Mouse (Mus musculus): ENCODE data around the gene Scaf1. TPM values are rescaled to one million over a fixed set of nuclear protein-coding genes. Genes with fewer than 3 reads are reported as not detected.

The Scaf1 gene
- polyA plus RNA-seq (2016; fragmentation: Nextera tagmentation; extraction: Ambion mirVana), result 47.2 and 47.3 TPM in 2 replicates

DNA sequence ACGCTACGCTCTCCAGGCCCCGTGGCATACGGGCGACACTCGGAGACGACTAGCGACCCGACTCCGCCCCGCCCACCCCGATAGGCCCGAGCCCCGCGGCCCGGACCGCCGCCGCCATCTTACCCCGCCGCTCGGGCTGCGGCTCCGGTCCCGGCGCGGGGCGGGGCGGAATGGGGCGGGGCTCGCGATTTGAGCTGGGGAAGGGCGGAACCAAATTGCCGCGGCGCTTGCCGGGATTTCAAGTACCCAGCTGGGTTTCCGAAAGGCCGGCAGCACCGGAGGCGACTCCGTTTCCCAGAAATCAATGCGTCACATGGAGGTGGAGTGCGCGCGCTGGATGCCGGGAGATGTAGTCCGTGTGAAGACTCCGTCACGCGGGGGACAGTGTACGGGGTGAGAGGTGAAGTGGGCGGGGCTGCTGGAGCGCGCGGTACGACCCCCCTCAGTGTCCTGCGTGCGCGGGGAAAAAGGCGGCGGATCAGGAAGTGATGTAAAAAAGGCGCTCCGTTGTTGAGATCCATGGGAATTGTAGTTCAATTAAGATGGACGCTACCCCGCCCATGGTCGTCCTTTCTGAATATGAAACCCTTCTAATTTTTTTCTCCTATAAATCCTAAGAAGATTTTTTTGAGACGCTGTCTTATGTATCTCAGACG, at the start of gene Scaf1:
Gene Scaf1 (minus strand): TSS at position 407 of the 656 bp plus-strand sequence.
- H3K9me3 ChIP-seq, result no peaks in the 10 kb centered on the region
- peaks cover 26% of the 10 kb centered on the region for H3K4me1 ChIP-seq
- WGBS, result under 1% methylated on average over 69 of the region's 69 CpGs
- H3K9ac ChIP-seq, result peak within 1 kb of the TSS; percentile 91
- no peaks in the 10 kb centered on the region for H3K27me3 ChIP-seq (replicated peaks)
- H3K36me3 ChIP-seq, result peaks cover 25% of the 10 kb centered on the region
- ATAC-seq (ENCODE audit: low FRiP score, low read depth), result peak; percentile 93
- peak within 1 kb of the TSS; percentile 70 for H3K27ac ChIP-seq
- H3K4me2 ChIP-seq (replicated peaks), result peak within 1 kb of the TSS; percentile 90
- H3K4me3 ChIP-seq, result peak within 1 kb of the TSS; percentile 95

GRCm38 (mm10) chr7:45062239-45062835, 46.2 kb upstream of the Scaf1 start, which contains the start of the genes Nosip and Prrg2:
TSS of gene Nosip (plus strand) at chr7:45062429.
TSS of gene Prrg2 (minus strand) at chr7:45062677.
- H3K4me1 ChIP-seq, result peaks cover 30% of the 10 kb centered on the region
- H3K27me3 ChIP-seq (replicated peaks), result no peaks in the 10 kb centered on the region
- WGBS, result under 1% methylated on average over 31 of the region's 31 CpGs
- H3K27ac ChIP-seq, result peak within 1 kb of the TSS; percentile 44; the same call in 1 of the 2 replicates
- H3K9ac ChIP-seq, result peak within 1 kb of the TSS; percentile 54
- no peaks in the 10 kb centered on the region for H3K9me3 ChIP-seq
- peak; percentile 91 for ATAC-seq (ENCODE audit: low FRiP score, low read depth)
- peak within 1 kb of the TSS; percentile 72 for H3K4me2 ChIP-seq (replicated peaks)
- H3K36me3 ChIP-seq, result no peaks in the 10 kb centered on the region
- H3K4me3 ChIP-seq, result peak within 1 kb of the TSS; percentile 53

DNA sequence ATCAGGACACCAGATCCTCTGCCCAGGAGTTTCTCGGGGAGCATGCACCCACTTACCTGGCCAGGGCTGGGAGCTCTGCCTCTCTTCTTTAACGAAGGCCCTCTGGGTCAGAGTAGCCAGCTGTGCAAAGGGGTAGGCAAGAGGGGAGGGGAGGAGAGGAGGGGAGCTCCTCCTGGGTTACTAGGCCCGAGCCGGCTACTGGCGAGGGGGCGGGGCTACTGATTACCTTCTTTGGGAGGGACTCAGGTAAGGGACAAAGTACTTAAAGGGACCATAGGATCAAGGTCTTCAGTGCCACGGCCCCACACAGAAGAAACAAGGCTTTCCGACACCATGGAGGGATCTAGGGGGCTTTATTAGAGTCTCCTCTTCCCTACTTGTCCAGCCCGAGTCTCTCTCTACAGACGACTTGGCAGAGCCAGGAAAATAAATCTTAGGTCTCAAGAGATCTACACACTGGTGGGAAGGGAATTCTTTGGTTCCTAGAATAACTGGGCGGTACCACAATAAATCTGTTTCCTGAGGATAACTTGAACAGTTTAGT, 45.4 kb upstream of the Scaf1 start:
- Histone ChIP-seq H3K4me1 (peaks cover 30% of the 10 kb centered on the region), H3K36me3 (no peaks in the 10 kb centered on the region), H3K9ac (peak overlapping the region; percentile 39; the same call in 1 of the 2 replicates), H3K4me2 (replicated peaks) (peak overlapping the region; percentile 72), H3K27me3 (replicated peaks) (no peaks in the 10 kb centered on the region), H3K9me3 (no peaks in the 10 kb centered on the region), H3K27ac (no peak overlapping the region), H3K4me3 (peak overlapping the region; percentile 53)
- WGBS, result 16% methylated on average over 11 of the region's 11 CpGs
- no peak for ATAC-seq (ENCODE audit: low FRiP score, low read depth)

- H3K27ac ChIP-seq, result no peak overlapping the region
- H3K4me3 ChIP-seq, result no peak overlapping the region
- 94% methylated on average over 6 of the region's 6 CpGs for WGBS
- no peaks in the 10 kb centered on the region for H3K27me3 ChIP-seq (replicated peaks)
- no peak overlapping the region for H3K4me2 ChIP-seq (replicated peaks)
- H3K9ac ChIP-seq, result no peak overlapping the region
- H3K9me3 ChIP-seq, result no peaks in the 10 kb centered on the region
- peaks cover 30% of the 10 kb centered on the region for H3K4me1 ChIP-seq
- ATAC-seq (ENCODE audit: low FRiP score, low read depth), result no peak
- no peaks in the 10 kb centered on the region for H3K36me3 ChIP-seq
These were observed 44.5 kb upstream of the Scaf1 start for GRCm38 (mm10) chr7:45060632-45061122.

- Histone ChIP-seq H3K27ac (no peak overlapping the region), H3K36me3 (no peaks in the 10 kb centered on the region), H3K4me3 (no peak overlapping the region), H3K9me3 (no peaks in the 10 kb centered on the region), H3K27me3 (replicated peaks) (no peaks in the 10 kb centered on the region), H3K9ac (no peak overlapping the region), H3K4me2 (replicated peaks) (peak overlapping the region; percentile 6; the same call in 1 of the 2 replicates), H3K4me1 (peaks cover 30% of the 10 kb centered on the region)
- 78% methylated on average over 10 of the region's 10 CpGs for WGBS
- no peak for ATAC-seq (ENCODE audit: low FRiP score, low read depth)
These were observed 42.7 kb upstream of the Scaf1 start for GRCm38 (mm10) chr7:45058607-45059571.

DNA sequence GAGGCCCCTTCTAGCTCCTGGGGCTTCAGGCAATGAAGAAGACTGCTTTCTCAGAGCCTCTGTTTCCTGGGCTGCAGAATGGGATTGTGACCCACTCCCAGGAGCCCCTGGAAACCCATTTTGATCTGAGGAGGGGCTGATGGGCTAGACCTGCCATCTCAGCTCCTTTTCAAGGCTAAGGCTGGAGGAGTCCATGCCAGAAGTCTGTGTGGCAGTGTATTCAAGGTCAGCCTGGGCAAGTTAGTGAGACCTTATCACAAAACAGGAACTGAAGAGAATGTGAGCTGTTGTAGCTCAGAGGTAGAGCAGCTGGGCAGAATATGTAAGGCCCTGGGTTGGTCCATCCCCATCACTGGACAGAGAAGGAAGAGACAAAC, 40.8 kb upstream of the Scaf1 start:
- no peaks in the 10 kb centered on the region for H3K9me3 ChIP-seq
- no peaks in the 10 kb centered on the region for H3K36me3 ChIP-seq
- H3K27ac ChIP-seq, result no peak overlapping the region
- no peaks in the 10 kb centered on the region for H3K27me3 ChIP-seq (replicated peaks)
- no peak overlapping the region for H3K4me2 ChIP-seq (replicated peaks)
- H3K4me1 ChIP-seq, result peaks cover 22% of the 10 kb centered on the region
- ATAC-seq (ENCODE audit: low FRiP score, low read depth), result no peak
- H3K4me3 ChIP-seq, result no peak overlapping the region
- no peak overlapping the region for H3K9ac ChIP-seq

GRCm38 (mm10) chr7:45056329-45056971, 40.3 kb upstream of the Scaf1 start:
- no peak overlapping the region for H3K27ac ChIP-seq
- no peaks in the 10 kb centered on the region for H3K9me3 ChIP-seq
- H3K4me2 ChIP-seq (replicated peaks), result no peak overlapping the region
- WGBS, result 68% methylated on average over 14 of the region's 14 CpGs
- ATAC-seq (ENCODE audit: low FRiP score, low read depth), result no peak
- H3K4me3 ChIP-seq, result no peak overlapping the region
- peaks cover 24% of the 10 kb centered on the region for H3K4me1 ChIP-seq
- no peaks in the 10 kb centered on the region for H3K36me3 ChIP-seq
- H3K9ac ChIP-seq, result no peak overlapping the region
- H3K27me3 ChIP-seq (replicated peaks), result no peaks in the 10 kb centered on the region

GRCm38 (mm10) chr7:45053931-45054510, 37.9 kb upstream of the Scaf1 start:
- Histone ChIP-seq H3K4me3 (peak overlapping the region; percentile 87), H3K9ac (peak overlapping the region; percentile 92), H3K36me3 (peaks cover 18% of the 10 kb centered on the region), H3K4me1 (peaks cover 25% of the 10 kb centered on the region), H3K27ac (peak overlapping the region; percentile 91), H3K4me2 (replicated peaks) (peak overlapping the region; percentile 91), H3K9me3 (no peaks in the 10 kb centered on the region), H3K27me3 (replicated peaks) (no peaks in the 10 kb centered on the region)
- ATAC-seq (ENCODE audit: low FRiP score, low read depth), result peak; percentile 86
- WGBS, result under 1% methylated on average over 33 of the region's 33 CpGs

- Histone ChIP-seq H3K27ac (peak overlapping the region; percentile 91), H3K9me3 (no peaks in the 10 kb centered on the region), H3K36me3 (peaks cover 25% of the 10 kb centered on the region), H3K4me3 (peak overlapping the region; percentile 87), H3K9ac (peak overlapping the region; percentile 92), H3K4me1 (peaks cover 20% of the 10 kb centered on the region), H3K4me2 (replicated peaks) (peak overlapping the region; percentile 91), H3K27me3 (replicated peaks) (no peaks in the 10 kb centered on the region)
- peak; percentile 52 for ATAC-seq (ENCODE audit: low FRiP score, low read depth)
- 1% methylated on average over 44 of the region's 59 CpGs for WGBS
These were observed 37.2 kb upstream of the Scaf1 start for GRCm38 (mm10) chr7:45053117-45053930.

GRCm38 (mm10) chr7:45052862-45053116, 36.6 kb upstream of the Scaf1 start, which contains the start of gene Prr12:
TSS of gene Prr12 (minus strand) at chr7:45052881.
- no peaks in the 10 kb centered on the region for H3K27me3 ChIP-seq (replicated peaks)
- ATAC-seq (ENCODE audit: low FRiP score, low read depth), result no peak
- H3K36me3 ChIP-seq, result peaks cover 31% of the 10 kb centered on the region

More at GRCm38 (mm10) chr7:45052862-45053116, 36.6 kb upstream of the Scaf1 start, which contains the start of gene Prr12:
- Histone ChIP-seq H3K27ac (peak within 1 kb of the TSS; percentile 91), H3K4me3 (peak within 1 kb of the TSS; percentile 87), H3K9ac (peak within 1 kb of the TSS; percentile 92), H3K9me3 (no peaks in the 10 kb centered on the region), H3K4me1 (peaks cover 20% of the 10 kb centered on the region), H3K4me2 (replicated peaks) (peak within 1 kb of the TSS; percentile 91)
- WGBS, result 0% methylated on average over 8 of the region's 18 CpGs
